Mouse (Mus musculus): ENCODE results near the gene Lmbrd2. TPM values are rescaled to one million over a fixed set of nuclear protein-coding genes. Genes with fewer than 3 reads are reported as not detected.

Lmbrd2 gene
- total RNA-seq (2021) = 10 to 100 TPM; 16.6 to 16.7 TPM
- long read RNA-seq, experiment 1, full-length matches to known transcripts = 6 of 8 reads
- long read RNA-seq, experiment 1, partial matches to known transcripts = 0 of 8 reads
- long read RNA-seq, experiment 1, other reads (novel, unspliced or antisense) = 2 of 8 reads
- long read RNA-seq, experiment 2, full-length matches to known transcripts = 3 of 3 reads
- long read RNA-seq, experiment 2, partial matches to known transcripts = 0 of 3 reads
- long read RNA-seq, experiment 2, other reads (novel, unspliced or antisense) = 0 of 3 reads

- peak; percentile 94 for DNase-seq
These were observed at the start of gene Lmbrd2 for GRCm38 (mm10) chr15:9140252-9140680. TSS of gene Lmbrd2 (plus strand) at chr15:9140550.

GRCm38 (mm10) chr15:9090662-9091061 lies 49.7 kb upstream of the Lmbrd2 start:
- DNase-seq = no peak

- DNase-seq = no peak
These were observed 46.6 kb upstream of the Lmbrd2 start for GRCm38 (mm10) chr15:9093598-9094365.

DNA sequence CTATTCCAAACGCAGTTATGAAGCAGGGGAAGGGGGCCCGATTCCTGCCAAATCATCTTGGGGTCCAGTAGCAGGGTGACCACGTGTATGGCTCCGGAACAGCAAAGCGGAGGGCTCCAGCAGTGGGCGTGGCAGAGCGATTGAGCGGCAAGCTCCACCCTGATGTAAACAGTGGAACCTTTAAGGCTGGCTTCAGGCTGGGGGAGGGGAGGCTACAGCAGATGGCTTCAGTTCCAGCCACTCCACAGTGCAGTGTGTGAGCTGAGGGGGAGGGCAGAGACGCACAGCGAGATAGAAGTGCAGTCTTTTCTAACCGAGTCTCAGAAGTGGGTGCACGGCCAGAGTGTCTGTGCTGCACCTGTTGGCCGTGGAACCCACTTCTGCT lies 46.0 kb upstream of the Lmbrd2 start:
- DNase-seq = no peak

- no peak for DNase-seq
These were observed 43.5 kb upstream of the Lmbrd2 start for GRCm38 (mm10) chr15:9096865-9097264.

DNA sequence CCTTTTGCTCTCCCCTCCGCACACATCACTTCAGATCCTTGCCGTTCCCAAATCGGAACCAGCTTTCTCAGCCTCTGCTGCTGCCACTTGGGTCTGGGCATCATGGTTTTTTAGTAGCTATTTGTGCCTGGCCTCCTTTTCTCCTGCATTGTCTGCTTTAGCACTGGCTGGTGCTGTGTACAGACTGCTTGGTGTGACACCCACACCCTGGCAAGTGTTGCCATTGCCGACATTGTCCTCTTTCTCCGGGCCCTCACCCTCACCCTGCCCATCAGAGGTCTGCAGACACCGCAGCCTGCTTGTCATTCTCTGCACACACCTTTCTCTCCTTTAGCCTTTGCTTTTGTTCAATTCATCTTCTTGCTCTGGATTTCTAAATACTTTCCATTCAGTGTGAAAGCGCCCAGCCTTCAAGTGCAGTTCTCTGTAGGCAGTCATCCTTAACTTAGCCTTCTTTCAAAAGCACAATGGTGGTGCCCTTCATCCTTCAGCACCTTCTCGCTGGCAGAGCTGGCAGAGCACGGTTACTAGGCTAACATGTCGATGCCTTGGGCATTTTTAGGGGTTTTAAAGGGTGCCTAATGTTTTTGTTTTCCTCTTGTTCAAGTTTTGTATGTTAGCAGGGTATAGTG lies 39.8 kb upstream of the Lmbrd2 start:
- no peak for DNase-seq

- DNase-seq = no peak
These were observed 33.9 kb upstream of the Lmbrd2 start for GRCm38 (mm10) chr15:9106303-9107074.

GRCm38 (mm10) chr15:9110526-9111347 lies 29.6 kb upstream of the Lmbrd2 start:
- no peak for DNase-seq

DNA sequence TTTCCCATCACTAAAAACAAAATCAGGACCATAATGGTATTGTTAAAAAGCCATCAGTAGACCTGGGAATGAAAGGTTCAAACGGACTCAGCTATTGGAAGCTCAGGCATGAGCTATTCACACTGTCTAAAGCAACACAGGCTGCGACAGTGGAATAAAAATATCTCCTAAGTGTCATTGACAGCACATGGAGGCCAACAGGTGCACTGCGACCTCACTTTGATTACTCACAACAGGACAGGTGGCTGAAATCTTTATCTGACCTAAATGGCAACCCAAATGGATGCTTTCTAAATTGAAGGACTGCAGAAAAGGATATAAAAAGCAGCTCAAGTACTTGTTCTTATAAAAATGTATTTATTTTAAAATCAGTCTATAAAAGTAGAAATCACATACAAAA lies 28.7 kb upstream of the Lmbrd2 start:
- no peak for DNase-seq

DNA sequence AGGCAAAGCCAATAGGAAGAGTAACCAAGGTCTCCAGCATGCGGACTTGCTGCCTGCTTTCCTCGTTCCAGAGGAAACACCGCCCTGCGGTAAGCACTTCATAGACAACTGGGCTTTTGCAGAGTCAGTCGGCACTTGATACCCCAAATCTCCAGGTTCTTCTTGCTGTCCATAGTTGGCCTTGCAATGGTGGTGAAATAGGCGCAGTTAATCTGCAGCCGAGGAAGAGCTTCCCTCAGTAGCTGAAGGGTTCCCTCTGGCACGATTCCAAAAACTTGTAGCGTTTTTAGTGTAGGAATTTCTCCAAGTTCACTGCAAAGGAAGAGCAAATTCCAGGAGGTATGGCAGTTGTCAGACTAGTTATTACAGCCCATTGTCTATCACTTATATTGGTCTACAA lies 26.8 kb upstream of the Lmbrd2 start:
- DNase-seq = no peak

DNA sequence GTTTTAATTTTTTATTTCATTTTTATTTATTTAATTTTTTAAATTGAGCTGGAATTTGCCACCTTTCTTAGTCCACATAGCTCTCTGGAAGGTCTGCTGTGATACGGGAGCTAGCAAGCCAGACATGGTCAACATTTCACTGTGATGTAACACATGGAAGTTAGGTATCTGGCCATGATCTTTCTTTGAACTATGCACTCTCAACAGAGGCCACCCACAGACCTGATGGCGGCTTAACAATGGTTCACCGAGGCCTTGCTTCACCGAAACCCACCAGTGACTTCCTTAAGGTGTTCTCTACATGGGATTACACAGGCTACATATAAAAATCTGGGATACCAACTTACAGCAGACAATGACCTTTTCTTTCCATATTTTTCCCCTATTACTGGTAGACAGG lies 26.2 kb upstream of the Lmbrd2 start:
- DNase-seq = no peak

- no peak for DNase-seq
These were observed 25.8 kb upstream of the Lmbrd2 start for GRCm38 (mm10) chr15:9114599-9114998.

- no peak for DNase-seq
These were observed 21.5 kb upstream of the Lmbrd2 start for GRCm38 (mm10) chr15:9118852-9119251.

GRCm38 (mm10) chr15:9120081-9120480 lies 20.3 kb upstream of the Lmbrd2 start:
- peak; percentile 44 for DNase-seq

DNA sequence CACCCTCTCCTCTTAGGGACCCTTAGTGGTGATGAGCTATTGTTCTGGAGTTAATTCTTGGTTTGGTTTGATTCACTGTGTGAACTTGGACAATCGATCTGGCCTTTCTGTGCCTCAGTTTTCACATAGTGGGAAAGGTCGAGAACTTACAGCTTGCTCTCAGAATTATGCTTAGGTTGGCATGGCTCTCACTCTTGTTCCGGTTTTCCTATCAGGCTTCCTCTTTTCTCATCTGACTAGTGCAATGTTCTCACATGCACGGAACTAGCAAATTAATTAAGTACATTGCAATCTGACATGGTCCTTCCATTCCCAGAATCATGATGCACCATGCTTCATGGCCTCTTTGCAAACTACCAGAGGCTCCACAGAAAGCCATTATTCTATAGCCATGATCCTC lies 17.4 kb upstream of the Lmbrd2 start:
- DNase-seq = no peak

- DNase-seq = no peak
These were observed 15.5 kb upstream of the Lmbrd2 start for GRCm38 (mm10) chr15:9124856-9125255.

GRCm38 (mm10) chr15:9127051-9127791 lies 13.1 kb upstream of the Lmbrd2 start:
- no peak for DNase-seq

DNA sequence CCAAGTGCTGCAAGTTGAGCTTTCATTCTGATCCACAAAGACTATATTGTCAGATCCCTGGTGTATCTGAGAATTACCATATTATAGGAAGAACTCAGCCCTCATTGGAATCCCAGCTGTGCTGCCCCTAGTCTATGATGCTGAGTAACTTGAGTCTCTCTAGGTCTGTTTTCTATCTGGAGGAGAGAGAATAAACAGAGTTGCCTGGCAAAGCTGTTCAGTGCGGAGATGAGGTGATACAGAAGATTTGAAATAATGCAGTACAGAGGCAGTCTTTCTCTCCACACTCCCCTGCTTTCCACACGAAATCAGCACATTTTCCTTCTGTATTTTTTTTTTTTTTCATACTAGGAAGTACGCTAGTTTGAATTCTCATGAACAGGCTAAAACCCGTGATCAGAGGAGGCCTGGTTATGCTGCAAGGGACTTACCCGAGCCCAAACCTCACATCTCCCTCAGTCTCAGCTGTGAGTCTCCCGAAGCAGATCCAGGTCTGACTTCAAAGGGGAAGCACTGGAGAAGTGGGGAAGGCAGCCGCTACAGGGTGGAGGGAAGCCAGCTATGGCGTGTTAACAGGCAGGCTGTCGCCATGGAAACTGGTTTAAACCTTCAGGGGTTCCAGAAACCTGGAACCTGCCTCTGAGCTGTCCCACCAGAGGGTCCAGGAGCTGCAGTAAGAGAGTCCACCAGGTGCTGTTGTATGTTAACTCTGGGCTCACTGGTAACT lies 9.4 kb upstream of the Lmbrd2 start:
- DNase-seq = no peak

GRCm38 (mm10) chr15:9131499-9131888 lies 8.9 kb upstream of the Lmbrd2 start:
- DNase-seq = no peak

Measured in gastrocnemius, postnatal 10 days (tissue).